Mouse (Mus musculus) heart, embryonic 10.5 days (tissue): ENCODE measurements around the gene Cd300a. TPM values are rescaled to one million over a fixed set of nuclear protein-coding genes. Genes with fewer than 3 reads are reported as not detected.

Experiments
- DNase-seq: peaks from one replicate; pipeline ENCODE4 v3.0.0-alpha.2; 2017; ENCODE audit warnings: low spot score
- H3K27ac ChIP-seq: fragments of 300-500 bp; sonication (generic); 2 replicates; pipeline ENCODE4 v1.5.1; 2016; ENCODE audit warnings: mild to moderate bottlenecking
- H3K27me3 ChIP-seq: fragments of 300-500 bp; sonication (generic); 2 replicates; pipeline ENCODE4 v1.6.1; 2016; ENCODE audit warnings: mild to moderate bottlenecking; ENCODE audit not compliant: poor library complexity, insufficient read depth, severe bottlenecking
- H3K36me3 ChIP-seq: fragments of 300-500 bp; sonication (generic); 2 replicates; pipeline ENCODE4 v1.6.1; 2016; ENCODE audit warnings: mild to moderate bottlenecking, moderate library complexity
- H3K4me1 ChIP-seq: fragments of 300-500 bp; sonication (generic); 2 replicates; pipeline ENCODE4 v1.6.1; 2016; ENCODE audit warnings: mild to moderate bottlenecking
- H3K4me3 ChIP-seq: fragments of 300-500 bp; sonication (generic); 2 replicates; pipeline ENCODE4 v1.5.1; 2016; ENCODE audit warnings: mild to moderate bottlenecking, moderate library complexity
- H3K9me3 ChIP-seq: fragments of 300-500 bp; sonication (generic); 2 replicates; pipeline ENCODE4 v1.6.1; 2016; ENCODE audit warnings: mild to moderate bottlenecking, moderate library complexity
- WGBS: fragments of 180-500 bp; shearing (Covaris S2); methylation state at CpG from one replicate; pipeline ENCODE4 v1.1.7; 2016; 5-methylcytosine and 5-hydroxymethylcytosine counted together
- polyA plus RNA-seq: library from polyadenylated mRNA; unstranded; fragments of >200 nt; fragmentation: Nextera tagmentation; extraction: Ambion mirVana; gene quantifications from 2 replicates; pipeline ENCODE4 v1.2.1, GENCODE M21; 2016

The Cd300a gene
- polyA plus RNA-seq: 0.46 and 0.62 TPM in 2 replicates

GRCm38 (mm10) chr11:114889991-114890518 lies at the start of gene Cd300a:
Gene Cd300a, plus strand, starts transcription at chr11:114890041.
- Histone ChIP-seq H3K4me1 (0 out of 2 replicates have a peak, but pooled peaks cover 5% of the 10 kb centered on the region), H3K27me3 (peaks cover 5% of the 10 kb centered on the region; the same call in 1 of the 2 replicates), H3K4me3 (no peak within 1 kb of the TSS), H3K27ac (no peak within 1 kb of the TSS), H3K36me3 (no peaks in the 10 kb centered on the region), H3K9me3 (no peaks in the 10 kb centered on the region)
- no peak for DNase-seq
- WGBS: 79% methylated on average over 18 of the region's 18 CpGs

- peaks cover 33% of the 10 kb centered on the region for H3K4me1 ChIP-seq
- 0 out of 2 replicates have a peak, but pooled peaks cover 4% of the 10 kb centered on the region for H3K9me3 ChIP-seq
- 8% methylated on average over 8 of the region's 8 CpGs for WGBS
- peak; percentile 89 for DNase-seq
- H3K27me3 ChIP-seq: no peaks in the 10 kb centered on the region; the same call in 1 of the 2 replicates
- H3K36me3 ChIP-seq: 0 out of 2 replicates have a peak, but pooled peaks cover 2% of the 10 kb centered on the region
- H3K27ac ChIP-seq: peak overlapping the region; percentile 88
- peak overlapping the region; percentile 20; the same call in 1 of the 2 replicates for H3K4me3 ChIP-seq
Measured at GRCm38 (mm10) chr11:114843818-114844463, 45.9 kb upstream of the Cd300a start.

GRCm38 (mm10) chr11:114844464-114845220 lies 45.2 kb upstream of the Cd300a start:
- Histone ChIP-seq H3K27me3 (peaks cover 4% of the 10 kb centered on the region; the same call in 1 of the 2 replicates), H3K4me3 (peak overlapping the region; percentile 20; the same call in 1 of the 2 replicates), H3K36me3 (0 out of 2 replicates have a peak, but pooled peaks cover 2% of the 10 kb centered on the region), H3K27ac (peak overlapping the region; percentile 88), H3K9me3 (0 out of 2 replicates have a peak, but pooled peaks cover 4% of the 10 kb centered on the region), H3K4me1 (peaks cover 38% of the 10 kb centered on the region)
- no peak for DNase-seq
- WGBS: 70% methylated on average over 7 of the region's 7 CpGs

DNA sequence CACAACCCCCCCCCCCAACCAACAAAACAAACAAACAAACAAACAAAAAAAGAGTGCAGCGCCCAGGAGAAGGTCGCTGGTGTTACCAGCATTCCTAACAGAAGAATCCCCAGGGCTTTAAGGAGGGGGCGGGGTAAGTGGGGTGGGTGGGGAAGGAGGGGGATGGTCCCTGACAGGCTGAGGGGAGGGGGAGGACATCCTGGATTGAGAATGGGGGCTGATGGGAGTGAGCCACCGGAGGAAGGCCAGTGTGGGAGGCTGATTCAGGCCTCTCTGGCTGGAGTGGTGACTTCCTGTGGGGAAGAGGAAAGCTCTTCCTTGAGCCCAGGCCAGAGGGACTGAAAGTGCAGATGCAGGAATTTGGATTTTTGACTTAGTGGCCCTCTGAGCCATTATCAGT lies 43.5 kb upstream of the Cd300a start:
- DNase-seq: no peak
- Histone ChIP-seq H3K4me3 (no peak overlapping the region), H3K4me1 (peaks cover 55% of the 10 kb centered on the region), H3K27ac (peak overlapping the region; percentile 60), H3K36me3 (no peaks in the 10 kb centered on the region), H3K9me3 (0 out of 2 replicates have a peak, but pooled peaks cover 4% of the 10 kb centered on the region), H3K27me3 (peaks cover 4% of the 10 kb centered on the region; the same call in 1 of the 2 replicates)
- 63% methylated on average over 4 of the region's 4 CpGs for WGBS

- 84% methylated on average over 5 of the region's 5 CpGs for WGBS
- Histone ChIP-seq H3K27me3 (peaks cover 4% of the 10 kb centered on the region; the same call in 1 of the 2 replicates), H3K9me3 (no peaks in the 10 kb centered on the region), H3K4me1 (peaks cover 59% of the 10 kb centered on the region), H3K4me3 (no peak overlapping the region), H3K36me3 (no peaks in the 10 kb centered on the region), H3K27ac (peak overlapping the region; percentile 60; the same call in 1 of the 2 replicates)
- no peak for DNase-seq
Measured at GRCm38 (mm10) chr11:114847008-114847407, 42.8 kb upstream of the Cd300a start.

GRCm38 (mm10) chr11:114849572-114849971 lies 40.3 kb upstream of the Cd300a start:
- 9% methylated on average over 2 of the region's 2 CpGs for WGBS
- peaks cover 4% of the 10 kb centered on the region; the same call in 1 of the 2 replicates for H3K27me3 ChIP-seq

GRCm38 (mm10) chr11:114850066-114850451 lies 39.8 kb upstream of the Cd300a start:
- Histone ChIP-seq H3K4me1 (peaks cover 54% of the 10 kb centered on the region), H3K27me3 (peaks cover 4% of the 10 kb centered on the region; the same call in 1 of the 2 replicates), H3K9me3 (no peaks in the 10 kb centered on the region), H3K36me3 (no peaks in the 10 kb centered on the region), H3K27ac (peak overlapping the region; percentile 97), H3K4me3 (peak overlapping the region; percentile 85)
- WGBS: 26% methylated on average over 5 of the region's 5 CpGs
- no peak for DNase-seq

More at GRCm38 (mm10) chr11:114849572-114849971, 40.3 kb upstream of the Cd300a start:
- Histone ChIP-seq H3K4me1 (peaks cover 59% of the 10 kb centered on the region), H3K4me3 (peak overlapping the region; percentile 85; the same call in 1 of the 2 replicates), H3K9me3 (no peaks in the 10 kb centered on the region), H3K36me3 (no peaks in the 10 kb centered on the region), H3K27ac (peak overlapping the region; percentile 97)
- no peak for DNase-seq

DNA sequence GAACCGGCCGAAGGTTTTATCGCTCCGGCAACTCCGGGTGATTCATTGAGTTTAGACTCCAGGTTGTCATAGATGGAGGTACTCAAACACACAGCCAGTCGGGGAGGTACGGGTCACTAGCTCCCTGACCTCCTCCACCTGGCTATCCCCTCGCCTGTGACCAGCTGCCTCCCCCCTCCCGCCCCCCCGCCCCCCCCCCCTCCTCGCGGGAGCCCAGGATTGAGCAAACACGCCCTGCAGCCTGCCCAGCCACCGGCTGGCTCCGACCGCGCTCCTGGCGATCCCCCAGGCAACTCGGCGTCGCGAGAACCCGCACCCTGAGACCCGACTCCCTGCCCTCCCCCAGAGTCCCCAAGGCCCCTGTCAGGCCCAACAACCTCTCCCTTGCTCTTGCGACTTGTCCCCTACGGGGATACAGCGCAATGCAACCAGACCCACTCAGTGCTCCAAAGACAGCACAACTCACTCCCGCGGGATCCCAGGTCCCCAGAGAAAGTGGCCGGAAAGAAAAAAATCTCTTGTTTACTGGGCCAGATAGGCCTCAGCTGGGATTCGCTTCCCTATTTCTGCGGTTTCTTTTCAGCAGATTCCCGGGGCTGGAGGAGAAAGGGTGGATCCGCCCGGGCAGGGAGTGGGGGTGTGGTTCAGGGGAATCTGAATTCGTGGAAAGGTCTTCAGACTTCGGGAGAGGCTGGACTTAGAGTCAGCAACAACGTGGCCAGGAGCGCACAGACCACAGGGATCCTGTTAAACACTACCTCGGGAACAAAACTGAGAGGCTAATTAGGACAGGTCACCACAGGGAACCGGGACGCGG lies 39.2 kb upstream of the Cd300a start, which contains the start of gene Gprc5c:
Gene Gprc5c, plus strand, starts transcription at position 701 of the 817 bp plus-strand sequence.
- Histone ChIP-seq H3K4me1 (peaks cover 53% of the 10 kb centered on the region), H3K27me3 (peaks cover 4% of the 10 kb centered on the region; the same call in 1 of the 2 replicates)

DNA sequence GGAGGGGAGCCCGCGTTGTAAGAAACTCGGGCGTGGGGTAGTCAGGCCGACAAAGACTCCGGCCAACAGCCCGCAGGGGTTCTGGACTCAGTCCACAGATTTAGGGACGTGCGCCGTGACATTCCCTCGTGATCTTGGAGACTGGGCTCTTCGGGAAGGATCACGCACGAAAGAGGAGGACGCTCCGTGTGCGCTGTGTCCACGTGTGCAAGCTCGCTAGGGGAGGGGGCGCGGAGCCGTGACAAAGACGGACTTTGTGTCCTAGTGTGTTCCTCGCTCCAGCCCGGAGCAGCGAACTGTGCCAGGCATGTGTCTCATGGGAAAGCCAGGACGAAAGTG lies 38.6 kb upstream of the Cd300a start:
- H3K36me3 ChIP-seq: 0 out of 2 replicates have a peak, but pooled peaks cover 2% of the 10 kb centered on the region
- H3K4me1 ChIP-seq: peaks cover 53% of the 10 kb centered on the region
- H3K27ac ChIP-seq: peak overlapping the region; percentile 97
- 0% methylated on average over 27 of the region's 27 CpGs for WGBS
- DNase-seq: no peak
- no peaks in the 10 kb centered on the region for H3K9me3 ChIP-seq
- H3K4me3 ChIP-seq: peak overlapping the region; percentile 85
- H3K27me3 ChIP-seq: peaks cover 4% of the 10 kb centered on the region; the same call in 1 of the 2 replicates

More for the DNA sequence above, 39.2 kb upstream of the Cd300a start, which contains the start of gene Gprc5c:
- H3K9me3 ChIP-seq: no peaks in the 10 kb centered on the region
- H3K27ac ChIP-seq: peak within 1 kb of the TSS; percentile 97
- peak within 1 kb of the TSS; percentile 85 for H3K4me3 ChIP-seq
- no peaks in the 10 kb centered on the region for H3K36me3 ChIP-seq
- DNase-seq: no peak
- under 1% methylated on average over 33 of the region's 43 CpGs for WGBS

DNA sequence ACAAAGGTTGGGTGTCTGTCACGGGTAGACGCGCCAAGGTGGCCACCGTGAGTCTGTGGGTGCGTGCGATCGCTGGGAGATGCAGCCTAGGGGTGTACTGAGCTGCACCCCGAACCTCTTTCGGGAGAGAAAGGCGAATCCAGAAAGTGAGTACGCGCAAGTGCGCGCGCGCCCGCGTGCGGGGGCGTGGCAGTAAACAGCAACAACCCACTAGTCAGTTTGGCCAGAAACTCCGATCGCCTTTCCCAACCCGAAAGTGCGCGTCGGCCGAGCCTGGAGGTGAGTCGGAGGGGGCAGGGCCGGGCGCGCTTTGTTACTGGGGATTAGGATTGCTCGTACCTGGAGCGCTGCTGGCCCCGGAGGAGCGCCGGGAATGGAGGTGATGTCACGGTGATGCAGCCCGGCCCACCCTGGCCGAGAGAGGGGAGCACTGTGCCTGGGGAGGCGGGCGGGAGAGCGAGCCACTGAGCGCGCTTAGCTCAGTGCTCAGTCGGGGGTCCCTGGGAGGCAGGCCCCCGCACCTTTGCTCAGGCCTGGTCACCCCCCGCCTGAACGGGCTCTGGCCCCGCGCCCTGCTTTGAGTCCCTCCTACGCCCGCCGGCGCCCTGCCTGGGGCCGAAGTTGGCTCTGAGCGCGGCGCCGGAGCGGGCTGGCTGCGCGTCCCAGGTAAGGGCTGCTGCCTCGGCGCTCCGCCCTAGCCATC lies 38.1 kb upstream of the Cd300a start:
- H3K27me3 ChIP-seq: peaks cover 4% of the 10 kb centered on the region; the same call in 1 of the 2 replicates

More for the DNA sequence above, 38.1 kb upstream of the Cd300a start:
- peak; percentile 83 for DNase-seq
- H3K4me3 ChIP-seq: peak overlapping the region; percentile 85
- peaks cover 48% of the 10 kb centered on the region for H3K4me1 ChIP-seq
- H3K36me3 ChIP-seq: 0 out of 2 replicates have a peak, but pooled peaks cover 4% of the 10 kb centered on the region
- no peaks in the 10 kb centered on the region for H3K9me3 ChIP-seq
- H3K27ac ChIP-seq: peak overlapping the region; percentile 97
- under 1% methylated on average over 63 of the region's 65 CpGs for WGBS
